Mouse (Mus musculus): ENCODE measurements around the gene Tmem200a.
"Not testable (repeated sequence)": the region's sequence is repeated elsewhere in the genome, so short reads cannot be mapped to it uniquely, and the experiment has no call there.

Gene Tmem200a

GRCm38 (mm10) chr10:25982617-25983016 lies 96.2 kb downstream of the Tmem200a start:
- DNase-seq (ENCODE audit: low spot score in 2 of 2): no peak

- DNase-seq (ENCODE audit: low spot score in 2 of 2): no peak
Measured at GRCm38 (mm10) chr10:25962863-25963262, 116.0 kb downstream of the Tmem200a start.

- no peak for DNase-seq (ENCODE audit: low spot score in 2 of 2)
Measured at GRCm38 (mm10) chr10:25961066-25961465, 117.8 kb downstream of the Tmem200a start.

- DNase-seq (ENCODE audit: low spot score in 2 of 2): no peak
Measured at GRCm38 (mm10) chr10:25958762-25959753, 119.8 kb downstream of the Tmem200a start.

- DNase-seq (ENCODE audit: low spot score in 2 of 2): no peak
Measured at GRCm38 (mm10) chr10:25954641-25955228, 124.1 kb downstream of the Tmem200a start.

GRCm38 (mm10) chr10:25952838-25953237 lies 126.0 kb downstream of the Tmem200a start:
- no peak for DNase-seq (ENCODE audit: low spot score in 2 of 2)

- no peak for DNase-seq (ENCODE audit: low spot score in 2 of 2)
Measured at GRCm38 (mm10) chr10:25952150-25952549, 126.7 kb downstream of the Tmem200a start.

- no peak for DNase-seq (ENCODE audit: low spot score in 2 of 2)
Measured at GRCm38 (mm10) chr10:25945866-25946265, 133.0 kb downstream of the Tmem200a start.

- DNase-seq (ENCODE audit: low spot score in 2 of 2): no peak
Measured at GRCm38 (mm10) chr10:25944641-25945040, 134.2 kb downstream of the Tmem200a start.

- DNase-seq (ENCODE audit: low spot score in 2 of 2): no peak
Measured at GRCm38 (mm10) chr10:25931796-25932195, 147.1 kb downstream of the Tmem200a start.

- peak in 1 of 2 experiments; percentile 10 for DNase-seq (ENCODE audit: low spot score in 2 of 2)
Measured at GRCm38 (mm10) chr10:25929401-25930150, 149.3 kb downstream of the Tmem200a start.

GRCm38 (mm10) chr10:25928861-25929368 lies 149.9 kb downstream of the Tmem200a start:
- DNase-seq (ENCODE audit: low spot score in 2 of 2): no peak

GRCm38 (mm10) chr10:25928448-25928786 lies 150.4 kb downstream of the Tmem200a start:
- DNase-seq (ENCODE audit: low spot score in 2 of 2): no peak

- no peak for DNase-seq (ENCODE audit: low spot score in 2 of 2)
Measured at GRCm38 (mm10) chr10:25927553-25928447, 151.1 kb downstream of the Tmem200a start.

GRCm38 (mm10) chr10:25920640-25921278 lies 158.1 kb downstream of the Tmem200a start:
- no peak for DNase-seq (ENCODE audit: low spot score in 2 of 2)

- no peak for DNase-seq (ENCODE audit: low spot score in 2 of 2)
Measured at GRCm38 (mm10) chr10:25918103-25918502, 160.7 kb downstream of the Tmem200a start.

GRCm38 (mm10) chr10:25910270-25910669 lies 168.6 kb downstream of the Tmem200a start:
- no peak for DNase-seq (ENCODE audit: low spot score in 2 of 2)

GRCm38 (mm10) chr10:25908027-25909012 lies 170.5 kb downstream of the Tmem200a start:
- no peak for DNase-seq (ENCODE audit: low spot score in 2 of 2)

GRCm38 (mm10) chr10:25894126-25894525 lies 184.7 kb downstream of the Tmem200a start:
- not testable (repeated sequence) for DNase-seq (ENCODE audit: low spot score in 2 of 2)

All from frontal cortex, postnatal 25 days (tissue).